Mouse (Mus musculus) hindbrain, embryonic 10.5 days (tissue): ENCODE measurements around the gene Tecpr2. TPM values are rescaled to one million over a fixed set of nuclear protein-coding genes. Genes with fewer than 3 reads are reported as not detected.

Experiments
- DNase-seq: peaks from one replicate; pipeline ENCODE4 v3.0.0-alpha.2; 2017; ENCODE audit warnings: low spot score
- H3K27ac ChIP-seq: fragments of 300-500 bp; sonication (generic); 2 replicates; pipeline ENCODE4 v1.5.1; 2016; ENCODE audit warnings: mild to moderate bottlenecking, moderate library complexity
- H3K27me3 ChIP-seq: fragments of 300-500 bp; sonication (generic); 2 replicates; pipeline ENCODE4 v1.6.1; 2016; ENCODE audit warnings: mild to moderate bottlenecking; ENCODE audit not compliant: poor library complexity, insufficient read depth, severe bottlenecking
- H3K36me3 ChIP-seq: fragments of 300-500 bp; sonication (generic); 2 replicates; pipeline ENCODE4 v1.6.1; 2016; ENCODE audit warnings: mild to moderate bottlenecking, moderate library complexity
- H3K4me1 ChIP-seq: fragments of 300-500 bp; sonication (generic); replicated peaks from 2 replicates; pipeline ENCODE4 v1.6.1; 2016; ENCODE audit warnings: mild to moderate bottlenecking
- H3K4me3 ChIP-seq: fragments of 300-500 bp; sonication (generic); 2 replicates; pipeline ENCODE4 v1.5.1; 2016; ENCODE audit warnings: mild to moderate bottlenecking, moderate library complexity
- H3K9me3 ChIP-seq: fragments of 300-500 bp; sonication (generic); 2 replicates; pipeline ENCODE4 v1.6.1; 2016; ENCODE audit warnings: mild to moderate bottlenecking, moderate library complexity
- WGBS: fragments of 180-500 bp; shearing (Covaris S2); methylation state at CpG from one replicate; pipeline ENCODE4 v1.1.7; 2016; 5-methylcytosine and 5-hydroxymethylcytosine counted together
- polyA plus RNA-seq: library from polyadenylated mRNA; unstranded; fragments of >200 nt; fragmentation: Nextera tagmentation; extraction: Ambion mirVana; gene quantifications from 2 replicates; pipeline ENCODE4 v1.2.1, GENCODE M21; 2016

The Tecpr2 gene
- polyA plus RNA-seq, 1 experiment from 2014 or later, result 7.0 TPM

DNA sequence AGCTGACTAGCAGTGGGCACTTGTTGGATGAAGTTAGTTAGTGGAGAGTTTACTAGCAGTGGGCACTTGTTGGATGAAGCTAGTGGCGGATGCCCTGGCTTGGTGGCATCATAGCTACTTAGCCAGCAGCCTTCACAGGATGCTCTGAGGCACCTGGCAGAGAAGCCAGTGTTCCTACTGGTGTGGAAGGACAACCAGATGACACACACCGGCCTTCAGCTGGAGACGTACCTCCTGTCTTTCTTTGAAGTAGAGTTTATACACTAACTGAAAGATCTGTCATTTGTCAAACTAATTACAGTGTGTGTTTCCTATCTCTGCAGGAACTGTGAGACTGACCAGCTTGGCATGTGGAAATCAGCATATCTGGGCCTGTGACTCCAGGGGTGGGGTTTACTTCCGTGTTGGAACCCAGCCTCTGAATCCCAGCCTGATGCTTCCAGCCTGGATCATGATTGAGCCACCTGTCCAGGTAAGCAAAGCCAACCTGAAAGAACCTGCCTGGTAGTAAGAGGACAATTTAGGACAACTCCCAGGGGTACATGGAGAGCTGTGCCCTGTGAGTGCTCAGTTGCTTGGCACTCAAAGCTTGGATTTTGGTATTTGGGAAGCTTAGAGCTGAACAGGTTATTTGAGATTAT is 65.4 kb downstream of the Tecpr2 start:
- Histone ChIP-seq H3K36me3 (peaks cover 36% of the 10 kb centered on the region), H3K27ac (no peak overlapping the region), H3K4me1 (no peaks in the 10 kb centered on the region), H3K27me3 (no peaks in the 10 kb centered on the region), H3K9me3 (no peaks in the 10 kb centered on the region), H3K4me3 (no peak overlapping the region)
- DNase-seq, result no peak
- 94% methylated on average over 4 of the region's 4 CpGs for WGBS

GRCm38 (mm10) chr12:110961973-110962372 is 72.9 kb downstream of the Tecpr2 start:
- H3K9me3 ChIP-seq, result no peaks in the 10 kb centered on the region
- no peak for DNase-seq
- H3K4me1 ChIP-seq, result no peaks in the 10 kb centered on the region
- H3K36me3 ChIP-seq, result peaks cover 41% of the 10 kb centered on the region
- WGBS, result 79% methylated on average over 2 of the region's 2 CpGs
- no peak overlapping the region for H3K4me3 ChIP-seq
- H3K27ac ChIP-seq, result no peak overlapping the region
- H3K27me3 ChIP-seq, result no peaks in the 10 kb centered on the region

DNA sequence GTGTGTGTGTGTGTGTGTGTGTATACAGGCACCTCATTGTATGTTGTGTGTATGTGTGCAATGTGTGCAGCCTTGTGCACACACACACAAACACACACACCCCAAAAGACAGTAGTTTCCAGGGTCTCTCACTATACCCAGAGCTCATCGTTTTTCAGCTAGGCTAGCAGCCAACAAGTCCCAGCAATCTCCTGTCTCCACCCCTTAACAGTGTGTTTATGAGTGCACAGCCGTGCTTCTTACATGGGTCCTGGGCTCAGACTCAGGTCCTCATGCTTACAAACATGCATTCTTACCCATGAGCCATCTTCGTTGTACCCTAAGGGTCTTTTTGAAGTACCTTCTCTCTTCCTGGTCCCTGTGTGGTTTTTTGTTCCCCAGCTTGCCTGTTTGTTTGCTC is 76.4 kb downstream of the Tecpr2 start:
- no peaks in the 10 kb centered on the region for H3K9me3 ChIP-seq
- WGBS, result 81% methylated on average over 3 of the region's 3 CpGs
- no peaks in the 10 kb centered on the region for H3K4me1 ChIP-seq
- no peak for DNase-seq
- H3K36me3 ChIP-seq, result peaks cover 57% of the 10 kb centered on the region
- no peak overlapping the region for H3K4me3 ChIP-seq
- no peak overlapping the region for H3K27ac ChIP-seq
- no peaks in the 10 kb centered on the region for H3K27me3 ChIP-seq

GRCm38 (mm10) chr12:110966079-110966478 is 77.0 kb downstream of the Tecpr2 start:
- DNase-seq, result no peak
- H3K4me1 ChIP-seq, result no peaks in the 10 kb centered on the region
- H3K27me3 ChIP-seq, result no peaks in the 10 kb centered on the region
- no peak overlapping the region for H3K4me3 ChIP-seq
- no peak overlapping the region for H3K27ac ChIP-seq
- H3K36me3 ChIP-seq, result peaks cover 57% of the 10 kb centered on the region
- WGBS, result 78% methylated on average over 4 of the region's 4 CpGs
- no peaks in the 10 kb centered on the region for H3K9me3 ChIP-seq

DNA sequence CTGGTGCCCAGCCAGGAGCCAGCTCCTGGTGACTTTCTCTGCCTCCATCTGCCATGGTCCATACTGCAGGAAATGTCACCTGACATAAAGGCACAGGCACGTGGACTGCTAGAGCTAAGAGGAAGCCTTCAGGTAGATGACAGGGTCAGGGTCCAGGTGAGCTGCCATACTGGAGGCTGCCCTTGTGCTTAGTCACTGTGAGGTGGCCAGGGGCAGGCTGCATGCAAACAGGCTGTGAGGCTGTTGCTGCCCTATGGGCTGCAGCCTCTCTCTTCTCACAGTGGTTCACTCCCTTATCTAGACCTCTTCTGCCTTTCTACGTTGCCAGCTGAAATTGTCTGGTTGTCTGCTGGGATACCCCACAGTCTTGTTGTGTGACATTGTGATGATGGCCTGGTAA is 78.1 kb downstream of the Tecpr2 start:
- no peak for DNase-seq
- H3K36me3 ChIP-seq, result peaks cover 58% of the 10 kb centered on the region
- H3K4me1 ChIP-seq, result no peaks in the 10 kb centered on the region
- no peak overlapping the region for H3K4me3 ChIP-seq
- H3K27ac ChIP-seq, result no peak overlapping the region
- H3K27me3 ChIP-seq, result no peaks in the 10 kb centered on the region
- no peaks in the 10 kb centered on the region for H3K9me3 ChIP-seq
- 91% methylated on average over 2 of the region's 2 CpGs for WGBS

- Histone ChIP-seq H3K4me1 (no peaks in the 10 kb centered on the region), H3K9me3 (no peaks in the 10 kb centered on the region), H3K36me3 (peaks cover 81% of the 10 kb centered on the region), H3K27ac (no peak overlapping the region), H3K4me3 (no peak overlapping the region), H3K27me3 (no peaks in the 10 kb centered on the region)
- no peak for DNase-seq
- 95% methylated on average over 5 of the region's 5 CpGs for WGBS
Measured at GRCm38 (mm10) chr12:110970408-110970807, 81.3 kb downstream of the Tecpr2 start.

GRCm38 (mm10) chr12:110971972-110972371 is 82.9 kb downstream of the Tecpr2 start:
- Histone ChIP-seq H3K27ac (no peak overlapping the region), H3K27me3 (no peaks in the 10 kb centered on the region), H3K4me1 (no peaks in the 10 kb centered on the region), H3K36me3 (peaks cover 95% of the 10 kb centered on the region), H3K9me3 (no peaks in the 10 kb centered on the region), H3K4me3 (no peak overlapping the region)
- 92% methylated on average over 5 of the region's 5 CpGs for WGBS
- DNase-seq, result no peak

DNA sequence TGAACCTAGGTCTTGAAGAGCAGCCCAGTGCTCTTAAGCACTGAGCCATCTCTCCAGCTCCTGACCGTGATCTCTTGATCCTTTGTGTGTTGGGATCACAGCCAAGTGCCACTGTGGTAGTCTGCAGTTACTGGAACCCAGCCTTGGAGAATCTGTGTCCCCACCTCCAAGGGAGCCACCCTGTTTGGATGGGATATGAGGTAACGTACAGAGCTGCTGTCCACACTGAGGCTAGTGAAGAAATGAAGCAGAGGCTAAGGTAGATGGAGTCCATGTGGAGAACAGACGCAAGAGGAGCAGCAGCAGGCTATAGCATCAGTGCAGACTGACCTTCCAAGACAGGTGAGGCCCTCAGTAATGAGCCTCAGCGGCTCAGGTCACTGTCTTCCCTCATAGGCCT is 84.8 kb downstream of the Tecpr2 start:
- DNase-seq, result no peak
- H3K4me3 ChIP-seq, result no peak overlapping the region
- WGBS, result 91% methylated on average over 4 of the region's 4 CpGs
- no peaks in the 10 kb centered on the region for H3K9me3 ChIP-seq
- peaks cover 83% of the 10 kb centered on the region for H3K36me3 ChIP-seq
- H3K27me3 ChIP-seq, result 0 out of 2 replicates have a peak, but pooled peaks cover 14% of the 10 kb centered on the region
- peak overlapping the region; percentile 56 for H3K27ac ChIP-seq
- peaks cover 16% of the 10 kb centered on the region for H3K4me1 ChIP-seq

- WGBS, result 89% methylated on average over 7 of the region's 7 CpGs
- DNase-seq, result no peak
- 0 out of 2 replicates have a peak, but pooled peaks cover 14% of the 10 kb centered on the region for H3K27me3 ChIP-seq
- peak overlapping the region; percentile 56; the same call in 1 of the 2 replicates for H3K27ac ChIP-seq
- H3K9me3 ChIP-seq, result no peaks in the 10 kb centered on the region
- no peak overlapping the region for H3K4me3 ChIP-seq
- peaks cover 78% of the 10 kb centered on the region for H3K36me3 ChIP-seq
- H3K4me1 ChIP-seq, result peaks cover 20% of the 10 kb centered on the region
Measured at GRCm38 (mm10) chr12:110974295-110974694, 85.2 kb downstream of the Tecpr2 start.

DNA sequence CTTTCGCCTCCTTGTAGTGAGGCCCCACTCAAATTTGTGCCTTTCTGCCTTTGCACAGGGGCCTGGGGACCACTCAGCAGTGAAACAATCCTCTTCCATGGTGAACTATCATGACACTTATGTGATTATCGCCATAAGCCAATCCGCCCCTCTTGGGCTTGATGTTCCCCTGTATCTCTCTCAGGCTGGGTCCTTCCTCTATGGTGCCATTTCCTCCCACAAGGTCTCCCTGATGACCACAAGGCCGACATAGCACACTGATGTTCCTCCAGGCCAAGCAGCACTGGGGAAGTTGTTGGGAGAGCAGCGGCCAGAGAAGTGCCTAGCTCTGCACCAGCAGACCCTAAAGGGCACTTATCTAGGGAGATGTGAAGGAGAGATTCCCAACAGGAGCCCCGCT is 85.7 kb downstream of the Tecpr2 start:
- peaks cover 15% of the 10 kb centered on the region; the same call in 1 of the 2 replicates for H3K27me3 ChIP-seq
- no peak overlapping the region for H3K27ac ChIP-seq
- no peak for DNase-seq
- H3K4me3 ChIP-seq, result no peak overlapping the region
- H3K4me1 ChIP-seq, result peaks cover 25% of the 10 kb centered on the region
- no peaks in the 10 kb centered on the region for H3K9me3 ChIP-seq
- whole genome bisulfite sequencing, result 88% methylated on average over 6 of the region's 6 CpGs
- peaks cover 74% of the 10 kb centered on the region for H3K36me3 ChIP-seq

GRCm38 (mm10) chr12:110975385-110975784 is 86.3 kb downstream of the Tecpr2 start:
- Histone ChIP-seq H3K27me3 (peaks cover 20% of the 10 kb centered on the region; the same call in 1 of the 2 replicates), H3K36me3 (peaks cover 68% of the 10 kb centered on the region), H3K27ac (0 out of 2 replicates have a peak overlapping the region, but pooled peaks have one; percentile 10), H3K4me3 (no peak overlapping the region), H3K9me3 (no peaks in the 10 kb centered on the region), H3K4me1 (peaks cover 26% of the 10 kb centered on the region)
- WGBS, result 87% methylated on average over 5 of the region's 5 CpGs
- DNase-seq, result no peak

DNA sequence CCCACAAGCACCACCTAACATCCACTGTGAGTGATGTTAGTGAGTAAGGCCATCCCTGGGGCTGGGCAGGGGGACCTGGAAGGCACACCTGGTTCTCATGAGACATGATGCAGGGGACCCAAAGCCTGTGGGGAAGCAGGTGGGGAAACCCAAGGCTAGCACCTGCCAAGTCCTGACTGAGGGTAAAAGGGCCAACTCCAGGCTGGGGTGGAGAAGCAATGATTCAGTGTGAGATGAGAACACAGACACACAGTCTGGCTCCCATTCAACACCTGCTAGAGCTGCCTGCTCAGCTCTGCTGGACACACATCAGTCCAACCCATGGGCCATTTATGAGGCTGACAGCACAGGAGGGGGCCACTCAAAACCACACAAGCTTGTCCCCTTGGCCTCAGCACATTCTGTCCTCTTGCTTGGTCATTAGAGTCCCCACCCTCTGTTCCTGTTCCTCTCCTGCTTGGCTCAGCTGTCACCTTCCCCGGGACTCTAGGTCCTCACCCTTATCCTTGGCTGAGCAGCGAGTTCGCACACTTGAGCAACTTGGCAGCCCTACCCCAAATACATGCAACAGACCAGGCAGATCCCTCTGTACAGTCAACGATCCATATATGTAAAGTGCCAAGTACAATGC is 86.9 kb downstream of the Tecpr2 start:
- Histone ChIP-seq H3K27ac (0 out of 2 replicates have a peak overlapping the region, but pooled peaks have one; percentile 10), H3K4me1 (peaks cover 26% of the 10 kb centered on the region), H3K9me3 (no peaks in the 10 kb centered on the region), H3K27me3 (peaks cover 20% of the 10 kb centered on the region; the same call in 1 of the 2 replicates), H3K4me3 (no peak overlapping the region), H3K36me3 (peaks cover 62% of the 10 kb centered on the region)
- DNase-seq, result no peak
- 96% methylated on average over 4 of the region's 4 CpGs for WGBS

DNA sequence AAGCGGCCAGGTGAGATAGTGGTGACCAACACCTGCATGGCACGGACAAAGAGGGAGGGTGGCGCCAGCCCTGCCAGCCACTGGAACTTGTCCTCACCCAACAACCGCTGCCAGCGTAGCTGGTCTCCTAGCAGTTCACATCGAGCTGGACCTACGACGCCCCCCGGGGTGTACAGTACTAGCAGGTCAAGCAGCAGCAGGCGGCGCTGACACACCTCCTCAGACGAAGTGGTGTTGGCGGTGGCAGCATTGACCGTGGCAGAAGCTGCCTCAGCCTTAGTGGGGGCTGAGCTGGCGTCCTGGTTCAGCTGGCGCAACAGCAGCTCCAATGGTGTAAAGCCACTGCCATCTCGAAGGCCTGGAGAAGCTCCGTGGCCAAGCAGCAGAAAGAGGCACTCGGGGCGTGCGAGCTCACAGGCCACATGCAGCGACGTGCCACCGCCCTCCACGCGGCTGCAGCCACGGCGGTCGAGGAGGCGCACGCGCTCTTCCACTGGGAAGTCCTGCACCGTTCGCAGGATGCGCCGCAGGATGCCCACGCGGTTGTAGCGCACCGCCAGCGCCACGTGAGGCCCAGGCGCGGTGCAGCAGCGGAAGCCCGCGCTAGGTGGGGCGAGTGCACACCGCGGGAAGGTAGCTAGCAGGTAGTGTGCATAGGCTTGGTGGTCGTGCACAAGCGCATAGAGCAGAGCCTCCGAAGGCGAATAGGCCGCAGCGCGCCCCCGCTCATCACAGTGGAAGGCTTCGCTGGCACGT is 87.7 kb downstream of the Tecpr2 start:
- H3K27me3 ChIP-seq, result peaks cover 20% of the 10 kb centered on the region; the same call in 1 of the 2 replicates
- H3K27ac ChIP-seq, result no peak overlapping the region
- H3K36me3 ChIP-seq, result peaks cover 56% of the 10 kb centered on the region
- WGBS, result 91% methylated on average over 60 of the region's 60 CpGs
- H3K9me3 ChIP-seq, result no peaks in the 10 kb centered on the region
- peaks cover 26% of the 10 kb centered on the region for H3K4me1 ChIP-seq
- H3K4me3 ChIP-seq, result no peak overlapping the region; the same call in 1 of the 2 replicates
- no peak for DNase-seq
